Mouse (Mus musculus) G1E (cell line): Measurements from ENCODE around the gene Map7d2.

ENCODE experiments used
- CTCF ChIP-seq: IDR thresholded peaks from 2 replicates; pipeline ENCODE4 v1.5.1; 2012; ENCODE audit warnings: low read depth, low read length, inconsistent platforms, mixed read lengths
- GATA1 ChIP-seq: IDR thresholded peaks from 2 replicates; pipeline ENCODE4 v1.6.1; 2012; ENCODE audit warnings: borderline replicate concordance, low read length, inconsistent platforms, mixed read lengths
- GATA2 ChIP-seq: IDR thresholded peaks from 2 replicates; pipeline ENCODE4 v1.6.1; 2012; ENCODE audit warnings: low read depth, low read length, inconsistent platforms, borderline replicate concordance
- POLR2AphosphoS5 ChIP-seq: IDR thresholded peaks from 2 replicates; pipeline ENCODE4 v1.6.1; 2012; ENCODE audit warnings: low read depth, low read length, inconsistent platforms; ENCODE audit not compliant: insufficient replicate concordance
- TAL1 ChIP-seq: conservative IDR thresholded peaks from 2 replicates; pipeline ENCODE4 v1.6.1; 2012; ENCODE audit warnings: low read depth, low read length, inconsistent platforms, mixed read lengths

DNA sequence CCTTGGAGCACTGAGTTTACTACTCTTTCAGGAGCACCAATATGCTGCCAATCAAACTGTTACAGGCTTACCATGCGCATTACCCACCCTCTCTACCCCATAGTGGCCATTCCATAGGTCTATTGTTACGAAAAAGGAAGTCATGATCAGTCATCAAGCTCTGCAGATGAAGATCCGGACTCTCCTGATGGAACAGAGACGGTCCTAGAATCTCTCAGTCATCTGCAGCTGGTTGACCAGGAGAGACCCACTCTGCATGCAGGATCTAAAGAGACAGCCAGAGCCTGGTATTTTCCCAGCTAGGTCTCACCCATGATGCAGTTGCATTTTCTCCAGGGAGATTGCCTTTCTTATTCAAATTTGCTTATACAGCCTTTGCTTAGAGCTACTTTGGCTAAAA is 108.3 kb downstream of the Map7d2 start:
- TF ChIP-seq CTCF, result no peak
- TF ChIP-seq GATA2, result no peak
- TF ChIP-seq GATA1, result no peak
- no peak for TF ChIP-seq TAL1
- TF ChIP-seq POLR2AphosphoS5, result no peak
